Mouse (Mus musculus) hindbrain, embryonic 10.5 days (tissue): ENCODE measurements around the gene Mllt6. TPM values are rescaled to one million over a fixed set of nuclear protein-coding genes. Genes with fewer than 3 reads are reported as not detected.
"Not testable (repeated sequence)": the region's sequence is repeated elsewhere in the genome, so short reads cannot be mapped to it uniquely, and the experiment has no call there.

Experiments
- DNase-seq: peaks from one replicate; pipeline ENCODE4 v3.0.0-alpha.2; 2017; ENCODE audit warnings: low spot score
- H3K27ac ChIP-seq: fragments of 300-500 bp; sonication (generic); 2 replicates; pipeline ENCODE4 v1.5.1; 2016; ENCODE audit warnings: mild to moderate bottlenecking, moderate library complexity
- H3K27me3 ChIP-seq: fragments of 300-500 bp; sonication (generic); 2 replicates; pipeline ENCODE4 v1.6.1; 2016; ENCODE audit warnings: mild to moderate bottlenecking; ENCODE audit not compliant: poor library complexity, insufficient read depth, severe bottlenecking
- H3K36me3 ChIP-seq: fragments of 300-500 bp; sonication (generic); 2 replicates; pipeline ENCODE4 v1.6.1; 2016; ENCODE audit warnings: mild to moderate bottlenecking, moderate library complexity
- H3K4me1 ChIP-seq: fragments of 300-500 bp; sonication (generic); replicated peaks from 2 replicates; pipeline ENCODE4 v1.6.1; 2016; ENCODE audit warnings: mild to moderate bottlenecking
- H3K4me3 ChIP-seq: fragments of 300-500 bp; sonication (generic); 2 replicates; pipeline ENCODE4 v1.5.1; 2016; ENCODE audit warnings: mild to moderate bottlenecking, moderate library complexity
- H3K9me3 ChIP-seq: fragments of 300-500 bp; sonication (generic); 2 replicates; pipeline ENCODE4 v1.6.1; 2016; ENCODE audit warnings: mild to moderate bottlenecking, moderate library complexity
- WGBS: fragments of 180-500 bp; shearing (Covaris S2); methylation state at CpG from one replicate; pipeline ENCODE4 v1.1.7; 2016; 5-methylcytosine and 5-hydroxymethylcytosine counted together
- polyA plus RNA-seq: library from polyadenylated mRNA; unstranded; fragments of >200 nt; fragmentation: Nextera tagmentation; extraction: Ambion mirVana; gene quantifications from 2 replicates; pipeline ENCODE4 v1.2.1, GENCODE M21; 2016

Gene Mllt6
- polyA plus RNA-seq, 1 experiment from 2014 or later, result 2.2 TPM

DNA sequence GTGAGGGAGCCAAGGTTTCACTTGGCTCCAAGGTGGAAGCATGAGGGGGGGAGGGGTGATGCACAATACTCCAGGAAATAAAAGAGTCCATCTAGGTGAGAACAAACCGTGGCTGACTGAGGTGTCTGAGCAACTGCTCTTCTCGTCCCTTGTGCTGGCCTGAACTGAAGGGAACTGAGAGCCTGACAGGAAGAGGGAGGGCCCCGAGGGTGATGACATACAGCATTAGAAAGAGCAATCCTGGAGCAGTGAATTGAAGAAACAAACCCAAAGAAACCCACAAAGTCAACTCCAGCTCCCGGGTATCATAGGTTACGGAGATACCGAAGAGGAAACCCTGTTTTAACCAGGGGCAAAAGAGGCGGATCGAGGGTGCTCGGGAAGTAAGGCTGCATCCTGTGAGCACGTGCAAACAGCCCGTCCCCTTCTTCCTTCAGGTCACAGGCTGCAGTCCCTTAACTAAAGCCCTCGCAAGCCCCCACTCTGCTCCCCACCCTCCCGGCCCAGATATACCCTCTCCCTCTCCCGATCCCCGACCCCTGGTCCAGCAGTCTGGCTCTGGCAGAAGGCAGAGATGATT is 55.2 kb downstream of the Mllt6 start:
- no peak for DNase-seq
- Histone ChIP-seq H3K27me3 (no peaks in the 10 kb centered on the region), H3K4me3 (no peak overlapping the region), H3K27ac (no peak overlapping the region), H3K36me3 (peaks cover 98% of the 10 kb centered on the region), H3K4me1 (0 out of 2 replicates have a peak, but pooled peaks cover 2% of the 10 kb centered on the region), H3K9me3 (peaks cover 6% of the 10 kb centered on the region; the same call in 1 of the 2 replicates)
- 79% methylated on average over 15 of the region's 15 CpGs for WGBS

DNA sequence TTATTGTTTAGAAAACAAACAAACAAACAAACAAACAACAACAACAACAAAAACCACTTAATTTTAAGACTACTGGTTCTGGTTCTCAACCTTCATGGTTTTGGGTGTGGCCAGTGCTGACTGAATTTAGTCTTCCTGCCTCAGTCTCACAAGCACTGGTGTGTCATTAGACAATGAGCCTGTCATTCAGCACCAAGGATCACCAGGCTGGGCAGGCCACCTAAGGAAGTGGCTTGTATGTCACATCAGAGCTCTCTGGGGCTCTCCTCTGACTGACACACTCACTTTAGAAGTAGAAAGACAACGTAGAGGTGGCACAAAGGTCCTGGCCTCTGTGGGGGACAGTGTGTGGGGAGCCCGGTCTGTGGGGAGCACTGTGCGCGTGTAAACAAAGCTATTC is 55.8 kb downstream of the Mllt6 start:
- Histone ChIP-seq H3K27me3 (no peaks in the 10 kb centered on the region), H3K4me1 (peaks cover 8% of the 10 kb centered on the region; the same call in 1 of the 2 replicates), H3K27ac (no peak overlapping the region), H3K4me3 (no peak overlapping the region), H3K36me3 (peaks cover 98% of the 10 kb centered on the region), H3K9me3 (peaks cover 6% of the 10 kb centered on the region; the same call in 1 of the 2 replicates)
- DNase-seq, result no peak
- 80% methylated on average over 4 of the region's 4 CpGs for WGBS

DNA sequence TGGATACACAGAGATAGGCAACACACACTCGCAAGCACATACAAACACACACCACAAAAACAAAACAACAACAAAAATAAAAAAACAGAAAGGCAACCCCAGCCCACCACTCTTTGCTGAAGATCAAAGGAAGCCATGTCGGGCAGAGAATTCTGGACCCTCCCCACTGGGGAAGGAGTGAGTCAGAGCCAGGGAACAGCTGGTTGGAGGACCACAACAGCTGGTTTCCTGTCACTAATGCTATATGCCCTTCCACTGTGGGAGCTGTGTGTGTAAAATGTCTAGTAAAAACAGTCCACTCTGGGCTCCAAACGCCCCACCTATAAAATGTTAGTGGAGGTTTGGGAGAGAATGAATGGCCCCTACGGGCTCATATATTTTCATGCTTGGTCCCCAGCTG is 58.1 kb downstream of the Mllt6 start:
- Histone ChIP-seq H3K27me3 (no peaks in the 10 kb centered on the region), H3K9me3 (peaks cover 6% of the 10 kb centered on the region; the same call in 1 of the 2 replicates), H3K4me3 (no peak overlapping the region), H3K36me3 (peaks cover 98% of the 10 kb centered on the region), H3K4me1 (peaks cover 8% of the 10 kb centered on the region; the same call in 1 of the 2 replicates), H3K27ac (no peak overlapping the region)
- DNase-seq, result no peak
- 96% methylated on average over 4 of the region's 4 CpGs for WGBS

DNA sequence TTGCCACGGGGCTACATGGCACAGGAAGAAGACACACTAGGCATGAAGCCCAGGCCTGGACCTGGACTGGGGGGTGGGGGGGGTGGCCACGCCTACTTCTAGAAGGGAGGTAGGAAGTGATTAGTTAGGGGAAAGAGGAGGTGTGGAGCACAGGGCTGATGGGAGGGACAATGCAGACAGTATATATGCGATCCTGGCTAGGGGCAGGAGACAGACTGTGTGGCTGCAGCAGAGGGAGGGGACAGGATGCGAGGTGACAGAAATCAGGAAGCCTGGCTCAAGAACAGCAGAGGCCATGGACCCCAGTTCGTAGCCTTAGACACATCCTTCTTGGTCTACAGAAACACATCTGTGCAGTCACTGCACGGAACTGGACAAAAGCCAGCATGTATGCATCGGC is 60.5 kb downstream of the Mllt6 start:
- H3K36me3 ChIP-seq, result peaks cover 100% of the 10 kb centered on the region
- H3K4me1 ChIP-seq, result peaks cover 10% of the 10 kb centered on the region; the same call in 1 of the 2 replicates

DNA sequence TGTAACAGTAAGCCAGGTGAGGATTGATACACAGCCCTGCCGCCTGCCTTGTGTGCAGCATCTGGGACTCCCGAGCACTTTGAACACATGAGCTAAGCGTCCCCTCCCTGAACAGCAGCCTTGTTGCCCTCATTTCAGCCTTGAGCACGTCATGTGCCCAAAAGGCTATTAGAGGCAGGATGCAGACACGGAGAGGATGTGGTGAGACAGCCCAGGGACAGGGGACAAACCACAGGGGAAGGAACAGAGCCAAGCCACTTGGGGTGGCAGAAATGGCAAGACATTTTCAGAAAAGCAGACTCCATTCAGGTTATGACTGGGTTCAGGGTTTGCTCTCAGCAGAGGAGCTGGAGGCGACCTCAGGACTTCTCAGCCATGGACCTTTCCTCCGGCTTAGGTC is 65.1 kb downstream of the Mllt6 start:
- Histone ChIP-seq H3K27ac (no peak overlapping the region), H3K36me3 (peaks cover 92% of the 10 kb centered on the region), H3K4me3 (no peak overlapping the region), H3K4me1 (peaks cover 12% of the 10 kb centered on the region; the same call in 1 of the 2 replicates), H3K9me3 (no peaks in the 10 kb centered on the region), H3K27me3 (no peaks in the 10 kb centered on the region)
- 79% methylated on average over 7 of the region's 7 CpGs for WGBS
- DNase-seq, result no peak

More for the DNA sequence above, 60.5 kb downstream of the Mllt6 start:
- no peak overlapping the region; the same call in 1 of the 2 replicates for H3K27ac ChIP-seq
- DNase-seq, result no peak
- 85% methylated on average over 7 of the region's 7 CpGs for WGBS
- H3K9me3 ChIP-seq, result peaks cover 6% of the 10 kb centered on the region; the same call in 1 of the 2 replicates
- no peaks in the 10 kb centered on the region for H3K27me3 ChIP-seq
- H3K4me3 ChIP-seq, result no peak overlapping the region

DNA sequence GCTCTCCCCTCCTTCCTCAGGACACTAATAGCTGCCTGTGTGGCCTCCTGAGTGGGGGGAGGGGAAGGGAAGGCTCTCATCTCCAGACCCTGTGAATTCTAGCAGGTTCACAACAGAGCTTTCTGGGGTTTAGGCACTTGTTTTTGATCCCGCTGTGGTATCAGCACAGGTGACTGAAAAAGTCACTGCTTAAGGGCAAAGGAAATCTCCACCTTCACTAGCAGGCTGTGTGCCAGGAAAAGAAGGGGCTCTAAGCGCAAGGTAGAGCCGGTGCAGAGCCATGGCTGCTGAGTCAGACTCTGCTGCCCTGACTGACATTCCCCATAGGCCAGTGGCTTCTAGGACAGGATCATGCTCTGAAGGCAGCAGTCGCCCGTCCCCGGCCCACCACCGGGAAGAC is 65.5 kb downstream of the Mllt6 start:
- Histone ChIP-seq H3K9me3 (no peaks in the 10 kb centered on the region), H3K27ac (no peak overlapping the region; the same call in 1 of the 2 replicates), H3K4me1 (peaks cover 14% of the 10 kb centered on the region), H3K4me3 (no peak overlapping the region), H3K27me3 (no peaks in the 10 kb centered on the region), H3K36me3 (peaks cover 88% of the 10 kb centered on the region)
- 88% methylated on average over 7 of the region's 7 CpGs for WGBS
- no peak for DNase-seq

DNA sequence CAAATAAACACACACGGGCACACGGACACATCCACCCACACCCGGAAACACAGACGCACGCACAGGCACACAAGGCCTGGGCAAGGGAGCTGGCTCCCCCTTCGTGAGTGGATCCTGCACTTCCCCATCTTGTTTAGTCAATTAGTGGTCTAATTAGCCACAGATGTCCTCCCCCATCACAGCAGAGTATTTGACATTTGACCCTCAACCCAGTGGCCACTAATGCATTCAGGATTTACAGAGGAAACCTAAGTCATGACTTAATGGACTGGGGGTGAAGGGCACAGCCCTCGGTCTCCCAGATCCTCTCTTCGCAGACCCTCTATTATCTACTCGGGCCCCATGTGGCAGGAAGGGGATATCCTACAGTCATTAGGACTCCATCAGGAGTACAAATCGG is 70.5 kb downstream of the Mllt6 start:
- 0 out of 2 replicates have a peak overlapping the region, but pooled peaks have one; percentile 1 for H3K4me3 ChIP-seq
- DNase-seq, result peak; percentile 48
- H3K36me3 ChIP-seq, result peaks cover 39% of the 10 kb centered on the region
- peak overlapping the region; percentile 50; the same call in 1 of the 2 replicates for H3K27ac ChIP-seq
- no peaks in the 10 kb centered on the region for H3K9me3 ChIP-seq
- 52% methylated on average over 10 of the region's 10 CpGs for WGBS
- H3K27me3 ChIP-seq, result no peaks in the 10 kb centered on the region
- peaks cover 15% of the 10 kb centered on the region for H3K4me1 ChIP-seq

DNA sequence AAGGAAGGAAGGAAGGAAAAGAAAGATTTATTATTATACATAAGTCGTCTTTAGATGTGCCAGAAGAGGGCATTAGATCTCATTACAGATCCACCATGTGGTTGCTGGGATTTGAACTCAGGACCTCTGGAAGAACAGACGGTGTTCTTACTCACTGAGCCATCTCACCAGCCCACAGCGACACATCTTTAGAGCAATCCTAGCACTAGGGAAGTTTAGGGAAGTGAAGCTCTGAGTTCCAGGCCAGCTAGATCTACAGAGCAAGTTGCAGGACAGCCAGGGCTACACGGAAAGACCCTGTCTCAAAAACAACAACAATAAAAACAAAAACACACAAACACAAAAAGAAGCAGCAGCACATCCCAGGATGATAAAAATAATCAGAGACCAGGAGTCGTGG is 71.6 kb downstream of the Mllt6 start:
- not testable (repeated sequence) for H3K4me3 ChIP-seq, DNase-seq, H3K9me3 ChIP-seq, H3K27ac ChIP-seq, H3K27me3 ChIP-seq
- Histone ChIP-seq H3K4me1 (peaks cover 15% of the 10 kb centered on the region), H3K36me3 (peaks cover 27% of the 10 kb centered on the region)
- WGBS, result 91% methylated on average over 5 of the region's 5 CpGs

Other genes with a start within 250 kb of the Mllt6 start
- gene Arhgap23, start 247.9 kb upstream of the Mllt6 start, polyA plus RNA-seq, result 2.7 and 4.0 TPM in 2 replicates
- 0.59 and 0.66 TPM in 2 replicates for gene 4933428G20Rik, start 163.1 kb upstream of the Mllt6 start, polyA plus RNA-seq
- gene Srcin1, start 87.2 kb upstream of the Mllt6 start, polyA plus RNA-seq, result 0.76 and 1.8 TPM in 2 replicates
- gene Epop, start 33.7 kb upstream of the Mllt6 start, polyA plus RNA-seq, result 13.4 and 14.3 TPM in 2 replicates
- 18.3 and 24.0 TPM in 2 replicates for gene Cisd3, start 22.4 kb downstream of the Mllt6 start, polyA plus RNA-seq
- 15.6 and 17.0 TPM in 2 replicates for gene Pcgf2, start 37.1 kb downstream of the Mllt6 start, polyA plus RNA-seq
- gene Psmb3, start 40.0 kb downstream of the Mllt6 start, polyA plus RNA-seq, result 642 and 643 TPM in 2 replicates
- gene Pip4k2b, start 81.3 kb downstream of the Mllt6 start, polyA plus RNA-seq, result 1.8 and 2.0 TPM in 2 replicates
- 19.4 and 20.6 TPM in 2 replicates for gene Cwc25, start 103.1 kb downstream of the Mllt6 start, polyA plus RNA-seq
- 0.37 and 0.80 TPM in 2 replicates for gene 1700001P01Rik, start 112.5 kb downstream of the Mllt6 start, polyA plus RNA-seq
- gene Rpl23, start 119.0 kb downstream of the Mllt6 start, polyA plus RNA-seq, result 381 and 439 TPM in 2 replicates
- gene Lasp1, start 135.6 kb downstream of the Mllt6 start, polyA plus RNA-seq, result 77.7 and 90.1 TPM in 2 replicates
- gene B230217C12Rik, start 177.4 kb downstream of the Mllt6 start, polyA plus RNA-seq, result 10.0 and 12.3 TPM in 2 replicates
- gene Fbxo47, start 220.7 kb downstream of the Mllt6 start, polyA plus RNA-seq, result 0.73 and 1.0 TPM in 2 replicates